Mouse (Mus musculus) C2C12 (cell line): ENCODE measurements at regions not wholly inside any gene's neighbourhood (a gene's known extent, or its start where the extent isn't known, plus 50 kb on each side); places are given as distances from the start of the nearest gene placed in this dataset.

Experiments
- CEBPB ChIP-seq: IDR thresholded peaks from one replicate; pipeline ENCODE4 v1.6.1; 2011; ENCODE audit warnings: low read depth, mild to moderate bottlenecking, control low read depth, moderate library complexity
- CTCF ChIP-seq: IDR thresholded peaks from one replicate; pipeline ENCODE4 v1.5.1; 2011; ENCODE audit not compliant: control insufficient read depth, insufficient read depth, insufficient read length
- MAX ChIP-seq: IDR thresholded peaks from one replicate; pipeline ENCODE4 v1.6.1; 2011; ENCODE audit warnings: mild to moderate bottlenecking, control low read depth
- MYOD1 ChIP-seq: IDR thresholded peaks from one replicate; pipeline ENCODE4 v1.6.1; 2011; ENCODE audit warnings: low read depth; ENCODE audit not compliant: control insufficient read depth, insufficient read length
- MYOG ChIP-seq: IDR thresholded peaks from one replicate; pipeline ENCODE4 v1.6.1; 2011; ENCODE audit not compliant: control insufficient read depth, insufficient read length; ENCODE audit errors: extremely low read depth
- USF1 ChIP-seq: IDR thresholded peaks from one replicate; pipeline ENCODE4 v1.6.1; 2011; ENCODE audit warnings: low read depth, mild to moderate bottlenecking, control low read depth, moderate library complexity

GRCm38 (mm10) chr6:52418451-52419170 lies 105.3 kb downstream of the Evx1 start:
- TF ChIP-seq CEBPB (no peak), MYOD1 (no peak), MAX (no peak), CTCF (no peak), USF1 (no peak), MYOG (no peak)
